Mouse (Mus musculus) liver, postnatal 0 days (tissue): ENCODE measurements around the gene Sapcd2.

Source experiments
- CTCF ChIP-seq: sonication (generic); IDR thresholded peaks from 2 replicates; pipeline ENCODE4 v1.5.1; 2016; ENCODE audit warnings: antibody characterized with exemption, low read depth
- EP300 ChIP-seq: IDR thresholded peaks from 2 replicates; pipeline ENCODE4 v1.6.1; 2016; ENCODE audit warnings: antibody characterized with exemption, low read depth, mild to moderate bottlenecking

GRCm38 (mm10) chr2:25369996-25370395 lies 2.1 kb upstream of the Sapcd2 start:
- TF ChIP-seq CTCF (no peak), EP300 (0 out of 2 replicates have a peak, but pooled peaks have one; percentile 13)
